Mouse (Mus musculus) cerebellum, adult 9-11 months (tissue): ENCODE data around the gene Agtr1a.

Experiments
- DNase-seq: peaks from one replicate; pipeline ENCODE4 v3.0.0; 2022

Gene Agtr1a

GRCm38 (mm10) chr13:30336148-30336801, at the start of gene Agtr1a:
Agtr1a (plus strand) TSS chr13:30336441.
- DNase-seq, result no peak

- no peak for DNase-seq
Observed at GRCm38 (mm10) chr13:30310221-30310620, 26.0 kb upstream of the Agtr1a start.

- DNase-seq, result no peak
Observed at GRCm38 (mm10) chr13:30324669-30325346, 11.4 kb upstream of the Agtr1a start.

- no peak for DNase-seq
Observed at GRCm38 (mm10) chr13:30331061-30331460, 5.2 kb upstream of the Agtr1a start.

- no peak for DNase-seq
Observed at GRCm38 (mm10) chr13:30331851-30332250, 4.4 kb upstream of the Agtr1a start.

- DNase-seq, result no peak
Observed at GRCm38 (mm10) chr13:30332581-30332980, 3.7 kb upstream of the Agtr1a start.

GRCm38 (mm10) chr13:30334667-30335066, 1.6 kb upstream of the Agtr1a start:
- no peak for DNase-seq

- no peak for DNase-seq
Observed at GRCm38 (mm10) chr13:30336913-30337312, 672 bp downstream of the Agtr1a start.

- no peak for DNase-seq
Observed at GRCm38 (mm10) chr13:30337646-30338045, 1.4 kb downstream of the Agtr1a start.

GRCm38 (mm10) chr13:30338576-30338975, 2.3 kb downstream of the Agtr1a start:
- no peak for DNase-seq

- no peak for DNase-seq
Observed at GRCm38 (mm10) chr13:30339927-30340326, 3.7 kb downstream of the Agtr1a start.

- DNase-seq, result no peak
Observed at GRCm38 (mm10) chr13:30341987-30342898, 6.0 kb downstream of the Agtr1a start.

GRCm38 (mm10) chr13:30345427-30345913, 9.2 kb downstream of the Agtr1a start:
- no peak for DNase-seq

- no peak for DNase-seq
Observed at GRCm38 (mm10) chr13:30346881-30347280, 10.6 kb downstream of the Agtr1a start.

- DNase-seq, result no peak
Observed at GRCm38 (mm10) chr13:30348306-30348705, 12.1 kb downstream of the Agtr1a start.

- DNase-seq, result no peak
Observed at GRCm38 (mm10) chr13:30351966-30352365, 15.7 kb downstream of the Agtr1a start.

- DNase-seq, result no peak
Observed at GRCm38 (mm10) chr13:30354991-30355580, 18.8 kb downstream of the Agtr1a start.

- no peak for DNase-seq
Observed at GRCm38 (mm10) chr13:30355979-30356378, 19.7 kb downstream of the Agtr1a start.

- DNase-seq, result no peak
Observed at GRCm38 (mm10) chr13:30358456-30359168, 22.4 kb downstream of the Agtr1a start.

- no peak for DNase-seq
Observed at GRCm38 (mm10) chr13:30359886-30360285, 23.6 kb downstream of the Agtr1a start.

- no peak for DNase-seq
Observed at GRCm38 (mm10) chr13:30361002-30361401, 24.8 kb downstream of the Agtr1a start.

GRCm38 (mm10) chr13:30362048-30362447, 25.8 kb downstream of the Agtr1a start:
- DNase-seq, result no peak
